8 mouse cellular contexts compared by ENCODE assay signal in genomic region chr11:101910230-101910946, GRCm38 (mm10). TPM values are rescaled to one million over a fixed set of nuclear protein-coding genes. Genes with fewer than 3 reads are reported as not detected.
DNase-seq lines count a peak whose midpoint lies in the region; ATAC-seq and TF ChIP-seq lines count a peak whose summit lies in the region.

No protein-coding gene starts in this region.

- no peaks in the 10 kb centered on the region for H3K4me1 ChIP-seq in heart, adult 2 months (ENCODE audit: control insufficient read depth, insufficient read depth, low read length)
- no peaks in the 10 kb centered on the region for H3K4me1 ChIP-seq in kidney, postnatal 0 days (replicated peaks; ENCODE audit: insufficient read depth, low read length)
- no peaks in the 10 kb centered on the region for H3K4me1 ChIP-seq in liver, adult 2 months (ENCODE audit: control insufficient read depth, insufficient read depth, low read length)

- no peak for TF ChIP-seq POLR2A in heart, adult 2 months (IDR thresholded peaks at IDR 0.05; ENCODE audit: insufficient read depth, low read depth, low read length)
- no peak for TF ChIP-seq POLR2A in liver, adult 2 months (IDR thresholded peaks at IDR 0.05; ENCODE audit: extremely low read depth, insufficient read depth, low read length)

- peak; percentile 23; the same call in 1 of the 2 replicates for ATAC-seq in kidney, postnatal 0 days (replicated peaks; ENCODE audit: low FRiP score, low read depth)
- ATAC-seq in neutrophil, adult 5-6 weeks (ENCODE audit: extremely low read depth, insufficient number of reproducible peaks, low FRiP score, poor library complexity, severe bottlenecking), result peak; percentile 56

- peak; percentile 52 for TF ChIP-seq CTCF in C2C12 (IDR thresholded peaks at IDR 0.05; ENCODE audit: control insufficient read depth, insufficient read depth, insufficient read length)
- peak; percentile 99; the same call in 1 of the 2 replicates for TF ChIP-seq CTCF in heart, adult 2 months (IDR thresholded peaks at IDR 0.05)
- peak; percentile 92 for TF ChIP-seq CTCF in kidney, postnatal 0 days (IDR thresholded peaks at IDR 0.05; ENCODE audit: low read depth)
- TF ChIP-seq CTCF in liver, adult 2 months (IDR thresholded peaks at IDR 0.05; ENCODE audit: low read depth, low read length), result peak; percentile 90

- no peak overlapping the region for H3K9ac ChIP-seq in heart, adult 2 months (ENCODE audit: low read depth, low read length)
- H3K9ac ChIP-seq in kidney, postnatal 0 days (ENCODE audit: low read depth, low read length), result no peak overlapping the region
- no peak overlapping the region for H3K9ac ChIP-seq in liver, adult 2 months (ENCODE audit: low read depth, low read length)

- DNase-seq in adrenal gland, postnatal 10 days, result peak; percentile 91
- DNase-seq in embryo, embryonic 9.5 days (ENCODE audit: extremely low spot score), result peak; percentile 86
- peak; percentile 77 to 91 for DNase-seq in heart, adult 2 months
- DNase-seq in kidney, postnatal 0 days (ENCODE audit: low spot score), result peak; percentile 87
- DNase-seq in liver, adult 2 months (ENCODE audit: extremely low read depth, low read depth, low spot score), result peak; percentile 40
- peak; percentile 92 for DNase-seq in testis, postnatal 10 days (ENCODE audit: low spot score)

- H3K27ac ChIP-seq in heart, adult 2 months, result no peak overlapping the region
- H3K27ac ChIP-seq in kidney, postnatal 0 days, result no peak overlapping the region
- H3K27ac ChIP-seq in liver, adult 2 months (replicated peaks; ENCODE audit: insufficient read depth, low read depth, low read length), result no peak overlapping the region

- peaks cover 17% of the 10 kb centered on the region for H3K27me3 ChIP-seq in C2C12 (ENCODE audit: control insufficient read depth, insufficient read depth, insufficient read length)
- no peaks in the 10 kb centered on the region for H3K27me3 ChIP-seq in heart, adult 2 months (ENCODE audit: control insufficient read depth, insufficient read depth, low read length)
- H3K27me3 ChIP-seq in kidney, postnatal 0 days (ENCODE audit: insufficient read depth, low read length), result no peaks in the 10 kb centered on the region
- H3K27me3 ChIP-seq in liver, adult 2 months (ENCODE audit: control insufficient read depth, insufficient read depth, low read length), result no peaks in the 10 kb centered on the region

- H3K9me3 ChIP-seq in kidney, postnatal 0 days (replicated peaks; ENCODE audit: low read length), result no peaks in the 10 kb centered on the region

- TF ChIP-seq EP300 in heart, adult 2 months (IDR thresholded peaks at IDR 0.05; ENCODE audit: insufficient read depth, low read depth, low read length), result peak; percentile 68; the same call in 1 of the 2 replicates

- no peak overlapping the region for H3K4me2 ChIP-seq in kidney, postnatal 0 days (ENCODE audit: low read length)

- no peaks in the 10 kb centered on the region for H3K79me3 ChIP-seq in C2C12 (ENCODE audit: low read depth)

- no peak overlapping the region for H3K4me3 ChIP-seq in C2C12 (ENCODE audit: insufficient read depth, poor library complexity, severe bottlenecking)
- no peak overlapping the region for H3K4me3 ChIP-seq in heart, adult 2 months
- H3K4me3 ChIP-seq in kidney, postnatal 0 days (replicated peaks; ENCODE audit: low read depth, low read length), result no peak overlapping the region
- H3K4me3 ChIP-seq in liver, adult 2 months (ENCODE audit: insufficient read depth, low read depth, low read length), result no peak overlapping the region

- no peaks in the 10 kb centered on the region for H3K79me2 ChIP-seq in C2C12 (ENCODE audit: control insufficient read depth, insufficient read depth)
- no peaks in the 10 kb centered on the region for H3K79me2 ChIP-seq in heart, adult 2 months (replicated peaks; ENCODE audit: control insufficient read depth, insufficient read depth, low read length)
- H3K79me2 ChIP-seq in liver, adult 2 months (ENCODE audit: control insufficient read depth, insufficient read depth, low read length), result no peaks in the 10 kb centered on the region

- intact Hi-C loops in heart, adult 2 months (cut with DNase I), result loop anchor here (1.0 to 2.0 kb wide), 2 partner anchors 97 to 148 kb away; no protein-coding TSS in a partner anchor

- H3ac ChIP-seq in C2C12 (ENCODE audit: control insufficient read depth, insufficient read length, low read depth), result no peak overlapping the region

- H3K36me3 ChIP-seq in C2C12 (ENCODE audit: control insufficient read depth, insufficient read depth), result no peaks in the 10 kb centered on the region
- no peaks in the 10 kb centered on the region for H3K36me3 ChIP-seq in heart, adult 2 months (ENCODE audit: control insufficient read depth, insufficient read depth, low read length)
- H3K36me3 ChIP-seq in kidney, postnatal 0 days (ENCODE audit: insufficient read depth, low read length), result no peaks in the 10 kb centered on the region
- H3K36me3 ChIP-seq in liver, adult 2 months (ENCODE audit: control insufficient read depth, insufficient read depth, low read length), result no peaks in the 10 kb centered on the region

- WGBS in heart, adult 2 months, result 16% methylated on average over 21 of the region's 21 CpGs
- WGBS in kidney, postnatal 0 days, result 23% methylated on average over 21 of the region's 21 CpGs
- 24% methylated on average over 21 of the region's 21 CpGs for WGBS in liver, adult 2 months

TF ChIP-seq in C2C12, 6 proteins besides CTCF, POLR2A, EP300 and RAD21:
- TF ChIP-seq CEBPB (IDR thresholded peaks at IDR 0.05; ENCODE audit: low read depth) (no peak), MYOD1 (IDR thresholded peaks at IDR 0.05; ENCODE audit: control insufficient read depth, insufficient read length, low read depth) (no peak), MYOG (IDR thresholded peaks at IDR 0.05; ENCODE audit: control insufficient read depth, extremely low read depth, insufficient read length) (no peak), MAX (IDR thresholded peaks at IDR 0.05) (no peak), USF1 (IDR thresholded peaks at IDR 0.05; ENCODE audit: low read depth) (no peak), FOSL1 (IDR thresholded peaks at IDR 0.05; ENCODE audit: insufficient read depth, low read length, poor library complexity, severe bottlenecking) (no peak)
TF ChIP-seq in C2C12: peak in this region for 0.

RNA-seq across cellular contexts. Expression of gene Meox1, which starts 16.2 kb away (rescaled TPM):
- polyA plus RNA-seq in C2C12 (2012; fragmentation: generic; extraction: Trizol), result 0.02 TPM
- 10 to 100 TPM; 10.1 to 11.0 TPM for total RNA-seq in adrenal gland, postnatal 10 days (2021)
- 1 to 10 TPM; 5.6 to 7.3 TPM for total RNA-seq in heart, adult 2 months (2021)
- 7.2 and 15.1 TPM in 2 replicates for polyA plus RNA-seq in heart, adult 2 months (2012; rRNA removed)
- 13.9 and 14.3 TPM in 2 replicates for polyA plus RNA-seq in kidney, postnatal 0 days (2015; fragmentation: Nextera tagmentation; extraction: Ambion mirVana)
- total RNA-seq in liver, adult 2 months (2014; rRNA removed), result 0.07 TPM in 1 of 2 replicates, not detected in the other
- polyA plus RNA-seq in liver, adult 2 months (2012; rRNA removed), result 0.05 TPM in 1 of 2 replicates, not detected in the other
- total RNA-seq in neutrophil, adult 5-6 weeks (2017), result not detected in 2 replicates

RNA-seq across cellular contexts. Expression of gene Sost, which starts 56.4 kb away (rescaled TPM):
- 0.02 TPM for polyA plus RNA-seq in C2C12 (2012; fragmentation: generic; extraction: Trizol)
- 1 to 10 TPM in 1 of 2 experiments, not detected in 1; 3.0 TPM for total RNA-seq in adrenal gland, postnatal 10 days (2021)
- total RNA-seq in heart, adult 2 months (2021), result 1 to 10 TPM; 2.1 to 3.2 TPM
- 5.8 and 7.0 TPM in 2 replicates for polyA plus RNA-seq in heart, adult 2 months (2012; rRNA removed)
- polyA plus RNA-seq in kidney, postnatal 0 days (2015; fragmentation: Nextera tagmentation; extraction: Ambion mirVana), result 1.6 and 1.8 TPM in 2 replicates
- not detected in 2 replicates for total RNA-seq in liver, adult 2 months (2014; rRNA removed)
- polyA plus RNA-seq in liver, adult 2 months (2012; rRNA removed), result 0.04 and 0.10 TPM in 2 replicates
- not detected in 2 replicates for total RNA-seq in neutrophil, adult 5-6 weeks (2017)

Comparison
In these comparisons a context has a peak if more than half of its experiments do, and no peak if none do; other contexts are left out.
1. DNase-seq: peak in every context shown above with its lines; median percentile 92 in testis, postnatal 10 days; 91 in adrenal gland, postnatal 10 days; 87 in kidney, postnatal 0 days; 86 in embryo, embryonic 9.5 days; 84 in heart, adult 2 months; 40 in liver, adult 2 months.